Mouse (Mus musculus) embryonic fibroblast, embryonic 13.5 days (primary cell): ENCODE measurements around the gene Ppp1r10. TPM values are rescaled to one million over a fixed set of nuclear protein-coding genes. Genes with fewer than 3 reads are reported as not detected.

Experiments used
- H3K27ac ChIP-seq: 2 replicates; pipeline ENCODE4 v1.5.1; 2012; ENCODE audit warnings: low read length, control low read depth, inconsistent platforms; ENCODE audit not compliant: insufficient read depth
- H3K4me1 ChIP-seq: 2 replicates; pipeline ENCODE4 v1.6.1; 2011; ENCODE audit warnings: low read length; ENCODE audit not compliant: control insufficient read depth, insufficient read depth
- H3K4me3 ChIP-seq: 2 replicates; pipeline ENCODE4 v1.5.1; 2011; ENCODE audit warnings: mild to moderate bottlenecking, control low read depth, low read length; ENCODE audit not compliant: insufficient read depth
- CTCF ChIP-seq: IDR thresholded peaks from 2 replicates; pipeline ENCODE4 v1.5.1; 2011; ENCODE audit warnings: mild to moderate bottlenecking, control low read depth, low read length, moderate library complexity, borderline replicate concordance; ENCODE audit not compliant: insufficient read depth
- POLR2A ChIP-seq: IDR thresholded peaks from 2 replicates; pipeline ENCODE4 v1.6.1; 2011; ENCODE audit warnings: low read depth, mild to moderate bottlenecking, control low read depth, low read length, moderate library complexity
- polyA plus RNA-seq: library from polyadenylated mRNA; stranded (reverse); fragments of >200 nt; gene quantifications from 2 replicates; pipeline ENCODE4 v1.2.4, GENCODE M21; 2011; ENCODE audit warnings: low read depth; ENCODE audit not compliant: missing spikeins, insufficient read length

The Ppp1r10 gene
- polyA plus RNA-seq, 1 experiment, result 67.3 TPM

DNA sequence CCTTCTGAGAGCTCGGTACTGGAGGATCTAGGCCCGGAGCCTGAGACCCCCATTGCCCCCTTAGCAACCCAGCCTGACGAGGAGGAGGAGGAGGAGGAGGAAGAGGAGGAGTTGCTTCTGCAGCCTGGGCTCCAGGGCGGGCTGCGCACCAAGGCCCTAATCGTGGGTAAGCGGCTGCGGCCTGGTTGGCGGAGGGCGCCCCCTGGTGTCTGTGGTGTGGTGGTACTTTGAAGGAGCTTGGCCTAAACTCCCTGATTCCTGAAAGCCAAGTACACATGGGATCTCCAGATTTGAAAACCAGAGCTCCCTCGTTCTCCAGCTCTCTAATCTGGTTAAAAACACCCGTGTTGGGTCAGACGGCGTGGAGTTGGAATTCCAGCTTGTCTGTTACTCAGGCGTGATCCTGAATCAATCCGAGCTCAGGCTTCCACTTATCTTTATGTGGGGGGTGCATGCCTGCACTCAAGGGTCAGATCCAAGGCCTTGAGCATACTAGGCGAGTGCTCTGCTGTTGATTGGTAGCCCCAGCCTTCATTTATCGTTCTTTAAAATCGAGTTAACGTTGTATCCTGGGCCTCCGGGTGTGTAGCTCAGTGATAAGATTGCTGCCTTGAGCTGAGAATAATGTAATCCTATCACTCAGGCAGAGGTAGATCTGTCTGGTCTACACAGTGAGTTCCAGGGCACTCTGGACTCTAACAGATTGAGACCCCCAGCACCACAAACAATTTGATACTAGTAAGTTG, 42.3 kb upstream of the Ppp1r10 start:
- peak; percentile 86 for TF ChIP-seq CTCF
- no peak for TF ChIP-seq POLR2A
- peak overlapping the region; percentile 22 for H3K4me3 ChIP-seq
- H3K27ac ChIP-seq, result peak overlapping the region; percentile 58
- peaks cover 12% of the 10 kb centered on the region for H3K4me1 ChIP-seq

DNA sequence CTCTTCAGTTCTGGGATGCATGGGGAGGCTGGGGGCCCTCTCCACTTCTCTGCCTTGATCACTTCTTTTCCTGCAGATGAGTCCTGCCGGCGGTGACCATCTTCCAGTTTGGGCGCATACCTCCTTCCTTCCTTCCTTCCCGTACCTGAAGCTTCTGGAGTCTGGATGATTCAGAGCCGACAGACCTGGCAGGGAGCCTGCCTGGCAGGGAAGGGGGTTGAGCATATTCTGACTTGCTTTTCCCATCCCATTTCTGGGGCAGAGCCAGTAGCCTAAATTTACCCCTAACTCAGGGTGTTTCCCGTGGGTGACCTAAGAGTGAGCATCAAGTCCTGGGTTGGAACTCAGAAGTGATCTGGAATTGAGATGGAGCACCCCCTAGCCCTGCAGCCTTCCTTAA, 41.5 kb upstream of the Ppp1r10 start:
- H3K4me3 ChIP-seq, result no peak overlapping the region
- TF ChIP-seq POLR2A (no peak), CTCF (no peak)
- H3K27ac ChIP-seq, result no peak overlapping the region
- peaks cover 12% of the 10 kb centered on the region for H3K4me1 ChIP-seq

DNA sequence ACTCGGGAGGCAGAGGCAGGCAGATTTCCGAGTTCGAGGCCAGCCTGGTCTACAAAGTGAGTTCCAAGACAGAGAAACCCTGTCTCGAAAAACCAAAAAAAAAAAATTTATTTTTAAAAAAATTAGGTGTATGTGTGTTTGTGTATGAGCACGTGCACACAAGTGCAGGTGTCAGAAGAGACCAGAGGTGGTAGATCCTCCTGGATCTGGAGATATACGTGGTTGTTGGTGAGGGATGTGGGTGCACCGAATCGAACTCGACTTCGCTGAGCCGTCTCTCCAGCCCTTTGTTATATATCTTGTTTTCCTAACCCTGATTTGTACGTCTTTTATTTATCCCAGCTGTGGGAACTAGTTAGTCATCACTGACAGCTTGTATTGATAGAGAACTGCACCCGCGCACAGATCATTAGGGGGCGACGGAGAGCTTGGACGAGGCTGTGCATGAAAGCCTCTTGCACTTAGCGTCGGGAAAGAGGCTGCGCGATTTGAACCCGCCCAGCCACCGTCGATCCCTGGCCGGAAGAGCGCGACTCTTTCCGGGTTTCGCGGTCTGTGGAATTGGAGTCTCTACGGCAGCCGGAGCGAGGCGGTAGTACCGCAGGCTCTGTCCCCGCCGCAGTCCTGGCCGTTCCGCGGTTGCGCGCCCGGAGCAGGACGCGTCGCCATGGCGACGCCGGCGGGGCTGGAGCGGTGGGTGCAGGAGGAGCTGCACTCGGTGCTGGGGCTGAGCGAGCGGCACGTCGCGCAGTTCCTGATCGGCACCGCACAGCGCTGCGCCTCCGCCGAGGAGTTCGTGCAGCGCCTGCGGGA, 36.8 kb upstream of the Ppp1r10 start, which contains the start of gene Dhx16:
Gene Dhx16, plus strand, starts transcription at position 575 of the 813 bp plus-strand sequence.
- no peak within 1 kb of the TSS for H3K27ac ChIP-seq
- H3K4me3 ChIP-seq, result peak within 1 kb of the TSS; percentile 84
- no peaks in the 10 kb centered on the region; the same call in 1 of the 2 replicates for H3K4me1 ChIP-seq
- TF ChIP-seq CTCF (peak; percentile 70), POLR2A (peak; percentile 52)

DNA sequence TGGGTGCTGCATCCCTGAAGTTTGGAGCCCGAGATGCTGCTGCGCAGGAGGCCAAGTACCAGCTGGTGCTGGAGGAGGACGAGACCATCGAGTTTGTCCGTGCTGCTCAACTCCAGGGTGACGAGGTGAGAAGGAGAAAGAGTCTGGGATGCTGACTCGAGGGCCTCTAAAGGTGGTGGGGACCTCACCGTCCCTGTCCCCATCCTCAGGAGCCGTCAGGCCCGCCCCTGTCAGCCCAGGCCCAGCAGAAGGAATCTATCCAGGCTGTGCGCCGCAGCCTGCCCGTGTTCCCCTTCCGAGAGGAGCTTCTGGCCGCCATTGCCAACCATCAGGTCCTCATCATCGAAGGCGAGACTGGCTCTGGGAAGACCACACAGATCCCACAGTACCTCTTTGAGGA, 33.3 kb upstream of the Ppp1r10 start:
- H3K27ac ChIP-seq, result no peak overlapping the region
- H3K4me3 ChIP-seq, result no peak overlapping the region
- TF ChIP-seq POLR2A (no peak), CTCF (no peak)
- H3K4me1 ChIP-seq, result no peaks in the 10 kb centered on the region

DNA sequence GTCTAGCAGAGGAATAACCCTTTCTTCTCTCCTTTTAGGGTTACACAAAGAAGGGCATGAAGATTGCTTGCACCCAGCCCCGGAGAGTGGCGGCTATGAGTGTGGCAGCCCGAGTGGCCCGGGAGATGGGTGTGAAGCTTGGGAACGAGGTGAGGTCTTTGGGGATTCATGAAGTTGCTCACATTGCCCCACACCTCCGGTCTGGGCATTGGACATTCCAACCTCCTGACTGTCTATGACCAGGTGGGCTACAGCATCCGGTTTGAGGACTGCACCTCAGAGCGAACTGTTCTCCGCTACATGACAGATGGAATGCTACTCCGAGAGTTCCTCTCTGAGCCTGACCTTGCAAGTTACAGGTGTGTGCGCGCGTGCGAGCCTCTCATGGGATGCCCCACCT, 32.5 kb upstream of the Ppp1r10 start:
- no peak overlapping the region for H3K27ac ChIP-seq
- H3K4me3 ChIP-seq, result no peak overlapping the region
- TF ChIP-seq POLR2A (no peak), CTCF (no peak)
- no peaks in the 10 kb centered on the region for H3K4me1 ChIP-seq

DNA sequence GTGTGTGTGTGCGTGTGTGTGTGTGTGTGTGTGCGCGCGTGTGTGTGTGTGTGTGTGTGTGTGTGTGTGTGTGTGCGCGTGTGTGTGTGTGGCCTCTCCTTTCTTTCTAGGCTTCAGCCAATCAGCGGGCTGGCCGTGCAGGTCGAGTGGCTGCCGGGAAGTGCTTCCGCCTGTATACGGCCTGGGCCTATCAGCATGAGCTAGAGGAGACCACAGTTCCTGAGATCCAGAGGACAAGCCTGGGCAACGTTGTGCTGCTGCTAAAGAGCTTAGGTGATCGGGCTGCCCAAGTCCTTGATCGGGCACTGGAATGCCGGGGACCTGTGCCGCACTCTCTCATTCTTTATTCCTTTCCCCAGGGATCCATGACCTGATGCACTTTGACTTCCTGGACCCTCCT, 28.5 kb upstream of the Ppp1r10 start:
- Histone ChIP-seq H3K4me1 (no peaks in the 10 kb centered on the region), H3K4me3 (no peak overlapping the region), H3K27ac (no peak overlapping the region)
- no peak for TF ChIP-seq POLR2A
- no peak for TF ChIP-seq CTCF

DNA sequence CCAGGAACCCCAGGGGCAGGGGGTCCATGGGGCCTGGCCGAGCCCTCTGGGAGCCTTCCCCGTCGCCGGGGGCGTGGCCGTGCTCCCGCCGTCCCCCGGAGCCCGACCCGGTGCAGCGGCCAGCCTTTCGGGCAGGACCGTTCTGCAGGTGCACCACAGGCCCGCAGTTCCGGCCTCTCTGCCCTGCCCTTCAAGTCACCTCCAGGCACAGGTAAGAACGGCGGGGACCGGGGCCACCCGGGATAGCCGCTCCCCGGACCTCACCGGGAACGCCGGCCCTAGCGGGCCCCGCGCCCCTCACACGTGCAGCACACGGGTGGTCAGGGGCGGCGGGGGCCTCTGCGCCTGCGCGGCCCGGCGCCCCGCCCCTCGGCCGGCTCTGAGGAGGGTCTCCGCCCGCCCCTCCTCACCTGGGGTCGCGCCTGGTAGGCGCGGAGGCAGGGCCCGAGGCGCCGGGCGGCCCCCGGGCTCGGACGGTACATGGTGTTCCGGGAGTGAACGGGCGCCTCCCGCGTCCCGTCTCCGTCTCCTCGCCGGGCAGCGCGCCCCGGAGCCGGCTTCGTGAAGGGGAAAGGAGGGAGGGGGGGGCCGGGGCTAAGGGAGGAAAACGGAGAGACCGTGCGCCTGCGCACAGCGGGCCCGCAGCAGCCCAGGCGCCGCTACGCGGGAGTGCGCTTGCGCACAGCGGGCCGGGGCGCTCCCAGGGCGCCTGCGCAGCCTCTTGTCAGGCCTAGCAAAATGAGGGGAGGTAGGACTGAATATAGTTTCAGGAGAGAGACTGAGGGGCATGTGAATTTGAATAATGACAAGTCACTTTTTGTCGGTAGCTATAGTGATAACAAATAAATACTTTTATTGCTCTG, 19.2 kb upstream of the Ppp1r10 start, which contains the start of gene 2310061I04Rik:
Gene 2310061I04Rik, minus strand, starts transcription at position 651 of the 863 bp plus-strand sequence.
- Histone ChIP-seq H3K4me1 (peaks cover 8% of the 10 kb centered on the region; the same call in 1 of the 2 replicates), H3K4me3 (peak within 1 kb of the TSS; percentile 76), H3K27ac (no peak within 1 kb of the TSS)
- TF ChIP-seq POLR2A (peak; percentile 47; the same call in 1 of the 2 replicates), CTCF (no peak)

DNA sequence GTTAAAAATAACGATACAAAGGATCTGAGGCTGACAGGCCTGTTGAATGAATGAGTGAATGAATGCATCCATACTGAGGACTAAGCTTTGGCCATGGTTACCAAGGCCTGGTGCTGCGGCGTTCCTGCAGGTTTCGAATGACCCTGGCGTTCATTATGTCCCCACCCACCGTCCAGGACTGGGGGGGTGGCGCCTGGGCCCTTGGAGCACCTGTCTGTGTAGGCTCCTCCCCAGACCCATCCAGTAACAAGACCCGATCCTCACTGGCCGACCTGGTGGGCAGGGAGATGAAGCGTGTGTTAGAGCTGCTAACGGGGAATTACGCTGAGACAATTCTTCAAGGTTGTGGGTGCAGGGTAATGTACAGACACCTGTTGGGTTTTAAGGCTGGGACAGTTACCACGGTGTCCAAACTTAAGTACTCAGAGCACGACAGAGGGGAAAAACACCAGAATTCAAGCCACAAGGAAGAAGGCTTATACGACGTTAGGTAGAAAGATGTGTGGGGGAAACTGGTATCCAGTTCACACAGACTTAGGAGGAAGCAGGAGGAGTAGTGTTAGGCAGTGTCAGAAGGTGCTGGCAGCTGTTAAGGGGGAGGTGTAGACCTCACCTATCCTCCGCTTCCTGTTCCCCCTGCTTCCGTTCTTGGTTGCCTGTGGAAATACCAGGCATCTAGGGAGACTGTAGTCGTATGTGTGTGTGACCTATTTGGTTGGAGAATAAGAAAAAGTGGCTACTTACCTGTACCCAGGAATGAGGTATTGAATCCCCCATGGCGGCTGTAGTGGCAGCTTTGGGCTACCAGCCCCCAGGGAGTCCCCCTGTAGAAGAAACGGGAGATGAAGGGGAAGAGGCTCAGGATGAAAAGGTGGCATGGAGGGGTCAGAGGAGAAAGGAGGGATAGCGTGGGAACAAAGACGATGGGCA, 18.3 kb upstream of the Ppp1r10 start:
- Histone ChIP-seq H3K27ac (no peak overlapping the region), H3K4me3 (0 out of 2 replicates have a peak overlapping the region, but pooled peaks have one; percentile 8)
- TF ChIP-seq CTCF, result no peak
- no peak for TF ChIP-seq POLR2A

More for the DNA sequence above, 18.3 kb upstream of the Ppp1r10 start:
- H3K4me1 ChIP-seq, result peaks cover 8% of the 10 kb centered on the region; the same call in 1 of the 2 replicates
